Mouse (Mus musculus): Measurements from ENCODE around the gene Gm7903.
"Not testable (repeated sequence)": the region's sequence is repeated elsewhere in the genome, so short reads cannot be mapped to it uniquely, and the experiment has no call there.

DNA sequence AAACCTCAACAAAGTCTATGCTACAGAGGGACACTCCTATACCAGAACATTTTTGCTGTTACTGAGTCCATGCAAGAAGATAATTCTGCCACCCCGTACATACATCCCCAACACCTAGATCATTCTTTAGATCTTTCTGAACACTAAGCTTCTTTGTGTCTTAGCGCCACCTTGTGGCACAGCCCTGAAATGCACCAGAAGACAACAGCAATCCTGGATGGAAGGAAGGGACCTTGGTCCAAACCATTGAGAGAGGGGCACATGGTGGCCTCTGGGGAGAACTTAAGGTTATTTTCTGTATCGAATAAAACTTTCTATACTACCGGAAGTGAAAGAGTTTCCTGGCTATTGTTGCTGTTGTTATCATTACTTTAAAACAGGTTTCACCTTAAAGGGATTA lies 11.2 kb upstream of the Gm7903 start:
- TF ChIP-seq CTCF, POLR2A (IDR thresholded peaks at IDR 0.05; ENCODE audit: extremely low read depth, insufficient read depth, low read length): not testable (repeated sequence)
